Mouse (Mus musculus) forebrain, embryonic 11.5 days (tissue): ENCODE data around the gene Grb7. TPM values are rescaled to one million over a fixed set of nuclear protein-coding genes. Genes with fewer than 3 reads are reported as not detected.

Experiments
- ATAC-seq: fragments of 200-750 bp; cut with Nextera tagmentation; replicated peaks from 2 replicates; pipeline ENCODE4 v1.8.0; 2017; ENCODE audit warnings: moderate TSS enrichment; ENCODE audit not compliant: low FRiP score
- DNase-seq: peaks from one replicate; pipeline ENCODE4 v3.0.0-alpha.2; 2017; ENCODE audit warnings: low spot score
- H3K27ac ChIP-seq: fragments of 300-500 bp; sonication (generic); 2 replicates; pipeline ENCODE4 v1.5.1; 2014; ENCODE audit warnings: low read depth, low read length
- H3K27me3 ChIP-seq: fragments of 300-500 bp; sonication (generic); 2 replicates; pipeline ENCODE4 v1.6.1; 2014; ENCODE audit warnings: mild to moderate bottlenecking, low read length, mixed read lengths; ENCODE audit not compliant: control insufficient read depth, insufficient read depth
- H3K36me3 ChIP-seq: fragments of 300-500 bp; sonication (generic); 2 replicates; pipeline ENCODE4 v1.6.1; 2014; ENCODE audit warnings: mild to moderate bottlenecking, low read length, moderate library complexity, mixed read lengths; ENCODE audit not compliant: control insufficient read depth, insufficient read depth
- H3K4me1 ChIP-seq: fragments of 300-500 bp; sonication (generic); replicated peaks from 2 replicates; pipeline ENCODE4 v1.6.1; 2014; ENCODE audit warnings: low read length, mixed read lengths; ENCODE audit not compliant: control insufficient read depth, insufficient read depth
- H3K4me2 ChIP-seq: fragments of 300-500 bp; sonication (generic); 2 replicates; pipeline ENCODE4 v1.6.1; 2014; ENCODE audit warnings: low read depth, mild to moderate bottlenecking, low read length, moderate library complexity, mixed read lengths; ENCODE audit not compliant: severe bottlenecking
- H3K4me3 ChIP-seq: fragments of 300-500 bp; sonication (generic); 2 replicates; pipeline ENCODE4 v1.5.1; 2014; ENCODE audit warnings: low read depth, low read length
- H3K9ac ChIP-seq: fragments of 300-500 bp; sonication (generic); 2 replicates; pipeline ENCODE4 v1.6.1; 2014; ENCODE audit warnings: low read length
- H3K9me3 ChIP-seq: fragments of 300-500 bp; sonication (generic); 2 replicates; pipeline ENCODE4 v1.6.1; 2016; ENCODE audit warnings: low read length, mixed read lengths; ENCODE audit not compliant: control insufficient read depth
- WGBS: fragments of 180-500 bp; shearing (Covaris S2); extraction: QIAGEN DNeasy Blood & Tissue Kit; methylation state at CpG from one replicate; pipeline ENCODE4 v1.1.7; 2014; 5-methylcytosine and 5-hydroxymethylcytosine counted together
- polyA plus RNA-seq: library from polyadenylated mRNA; unstranded; fragments of >200 nt; fragmentation: Nextera tagmentation; extraction: Ambion mirVana; gene quantifications from 2 replicates; pipeline ENCODE4 v1.2.1, GENCODE M21; 2014

Grb7 gene
- polyA plus RNA-seq, 1 experiment from 2014 or later, result 1.9 TPM

GRCm38 (mm10) chr11:98458121-98458990 lies 12.2 kb downstream of the Grb7 start:
- ATAC-seq, result peak; percentile 31; the same call in 1 of the 2 replicates
- peak; percentile 47 for DNase-seq
- 5% methylated on average over 22 of the region's 30 CpGs for WGBS
- Histone ChIP-seq H3K27ac (no peak overlapping the region), H3K4me2 (peak overlapping the region; percentile 82), H3K9me3 (no peaks in the 10 kb centered on the region), H3K27me3 (peaks cover 27% of the 10 kb centered on the region), H3K9ac (peak overlapping the region; percentile 55), H3K4me3 (peak overlapping the region; percentile 49), H3K4me1 (0 out of 2 replicates have a peak, but pooled peaks cover 2% of the 10 kb centered on the region), H3K36me3 (no peaks in the 10 kb centered on the region)

DNA sequence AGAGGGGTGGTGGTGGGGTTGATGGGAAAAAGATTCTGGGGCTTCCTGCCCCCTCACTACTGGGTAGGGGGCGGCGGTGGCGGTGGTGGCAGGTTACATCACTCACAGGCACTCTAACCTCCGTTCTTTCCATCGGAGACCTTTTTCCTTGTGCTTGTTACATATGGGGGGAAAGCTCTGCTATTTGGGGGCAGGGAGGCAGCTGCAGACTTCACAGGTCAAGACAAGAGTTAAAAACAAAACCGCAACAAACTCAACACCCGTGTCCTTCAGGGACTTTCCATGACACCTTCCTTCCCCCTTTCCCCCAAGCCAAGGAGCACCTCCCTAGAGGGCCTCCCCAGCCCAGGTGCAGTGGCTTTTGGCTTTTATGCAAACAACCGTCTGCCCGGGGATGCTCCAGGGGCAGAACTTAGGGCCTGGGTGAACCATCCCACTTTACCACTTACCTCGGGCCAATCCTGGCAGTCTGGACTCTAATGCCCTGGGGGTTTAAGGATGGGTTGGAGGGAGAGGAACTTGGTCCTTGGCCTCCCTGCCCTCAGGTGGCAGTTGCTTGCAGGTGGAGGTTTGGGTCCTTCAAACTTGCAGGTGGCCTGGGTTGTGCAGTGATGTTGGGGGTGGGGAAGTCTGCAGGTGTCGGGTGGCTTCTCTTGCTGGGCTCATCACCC lies 13.0 kb downstream of the Grb7 start:
- H3K27me3 ChIP-seq, result peaks cover 27% of the 10 kb centered on the region
- H3K36me3 ChIP-seq, result no peaks in the 10 kb centered on the region
- H3K4me1 ChIP-seq, result 0 out of 2 replicates have a peak, but pooled peaks cover 2% of the 10 kb centered on the region
- H3K4me3 ChIP-seq, result no peak overlapping the region
- WGBS, result 19% methylated on average over 11 of the region's 11 CpGs
- no peak overlapping the region for H3K4me2 ChIP-seq
- DNase-seq (no peak), ATAC-seq (no peak)
- no peak overlapping the region for H3K9ac ChIP-seq
- H3K27ac ChIP-seq, result no peak overlapping the region
- H3K9me3 ChIP-seq, result no peaks in the 10 kb centered on the region

DNA sequence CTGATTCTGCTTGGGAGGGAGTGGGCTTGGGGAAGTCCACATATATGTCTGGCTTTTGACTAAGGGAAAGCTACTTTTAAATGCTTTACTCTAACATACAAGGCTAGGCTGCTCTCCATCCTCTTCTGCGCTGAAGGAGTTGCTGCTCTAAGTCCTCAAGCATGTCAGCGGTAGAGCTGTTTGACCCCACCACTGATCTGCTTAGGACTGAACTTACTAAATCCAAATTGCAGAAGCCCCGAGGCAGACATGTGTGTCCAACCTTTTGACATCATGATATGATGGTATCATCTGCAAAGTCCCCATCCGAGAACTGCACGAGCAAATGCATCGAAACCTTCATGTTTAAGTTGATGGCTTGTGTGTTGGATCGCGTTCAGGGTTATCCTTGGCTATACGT lies 13.7 kb downstream of the Grb7 start:
- no peak overlapping the region for H3K9ac ChIP-seq
- no peak overlapping the region for H3K4me2 ChIP-seq
- H3K4me3 ChIP-seq, result no peak overlapping the region
- WGBS, result 84% methylated on average over 9 of the region's 9 CpGs
- ATAC-seq, result no peak
- H3K27me3 ChIP-seq, result peaks cover 27% of the 10 kb centered on the region
- no peak overlapping the region for H3K27ac ChIP-seq
- 0 out of 2 replicates have a peak, but pooled peaks cover 2% of the 10 kb centered on the region for H3K4me1 ChIP-seq
- H3K9me3 ChIP-seq, result no peaks in the 10 kb centered on the region
- H3K36me3 ChIP-seq, result no peaks in the 10 kb centered on the region
- no peak for DNase-seq

GRCm38 (mm10) chr11:98461109-98461720 lies 15.0 kb downstream of the Grb7 start:
- H3K4me3 ChIP-seq, result no peak overlapping the region
- no peak overlapping the region for H3K9ac ChIP-seq
- no peaks in the 10 kb centered on the region for H3K9me3 ChIP-seq
- ATAC-seq (no peak), DNase-seq (no peak)
- H3K4me1 ChIP-seq, result 0 out of 2 replicates have a peak, but pooled peaks cover 2% of the 10 kb centered on the region
- 59% methylated on average over 5 of the region's 6 CpGs for WGBS
- no peak overlapping the region for H3K4me2 ChIP-seq
- H3K27ac ChIP-seq, result no peak overlapping the region
- H3K27me3 ChIP-seq, result peaks cover 27% of the 10 kb centered on the region
- no peaks in the 10 kb centered on the region for H3K36me3 ChIP-seq

- 86% methylated on average over 6 of the region's 6 CpGs for WGBS
- ATAC-seq, result no peak
- peaks cover 27% of the 10 kb centered on the region for H3K27me3 ChIP-seq
Measured at GRCm38 (mm10) chr11:98462255-98462654, 16.1 kb downstream of the Grb7 start.

GRCm38 (mm10) chr11:98463911-98464310 lies 17.7 kb downstream of the Grb7 start:
- H3K27ac ChIP-seq, result no peak overlapping the region
- no peaks in the 10 kb centered on the region for H3K4me1 ChIP-seq
- no peaks in the 10 kb centered on the region for H3K36me3 ChIP-seq
- peaks cover 15% of the 10 kb centered on the region for H3K27me3 ChIP-seq
- 90% methylated on average over 9 of the region's 9 CpGs for WGBS
- no peaks in the 10 kb centered on the region for H3K9me3 ChIP-seq
- DNase-seq (no peak), ATAC-seq (no peak)
- H3K4me2 ChIP-seq, result no peak overlapping the region
- H3K9ac ChIP-seq, result no peak overlapping the region
- H3K4me3 ChIP-seq, result no peak overlapping the region

More at GRCm38 (mm10) chr11:98462255-98462654, 16.1 kb downstream of the Grb7 start:
- Histone ChIP-seq H3K27ac (no peak overlapping the region), H3K9ac (no peak overlapping the region), H3K9me3 (no peaks in the 10 kb centered on the region), H3K4me2 (no peak overlapping the region), H3K36me3 (no peaks in the 10 kb centered on the region), H3K4me3 (no peak overlapping the region), H3K4me1 (0 out of 2 replicates have a peak, but pooled peaks cover 2% of the 10 kb centered on the region)
- DNase-seq, result no peak

DNA sequence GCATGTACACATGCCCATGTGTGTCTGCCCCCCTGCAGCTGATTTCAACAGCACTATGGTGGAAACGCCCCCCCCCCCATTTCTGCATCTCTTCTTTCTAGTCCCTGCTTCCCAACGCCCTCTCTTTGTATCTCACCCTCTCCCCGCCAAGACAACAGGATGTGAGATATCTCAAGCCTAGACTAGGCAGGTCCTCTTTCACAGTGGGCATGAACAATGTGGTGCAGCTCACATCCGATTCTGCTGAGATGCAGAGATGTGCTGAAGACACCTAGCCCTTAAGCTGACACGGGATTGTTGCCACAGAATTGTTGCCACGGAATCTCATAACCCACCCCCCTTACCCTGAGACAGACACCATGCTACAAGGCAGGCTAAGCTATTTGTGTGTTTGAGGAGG lies 18.3 kb downstream of the Grb7 start:
- H3K9ac ChIP-seq, result no peak overlapping the region
- DNase-seq (no peak), ATAC-seq (no peak)
- peaks cover 9% of the 10 kb centered on the region for H3K27me3 ChIP-seq
- no peak overlapping the region for H3K4me3 ChIP-seq
- H3K36me3 ChIP-seq, result no peaks in the 10 kb centered on the region
- no peak overlapping the region for H3K4me2 ChIP-seq
- no peak overlapping the region for H3K27ac ChIP-seq
- 81% methylated on average over 6 of the region's 6 CpGs for WGBS
- H3K4me1 ChIP-seq, result no peaks in the 10 kb centered on the region
- no peaks in the 10 kb centered on the region for H3K9me3 ChIP-seq
